8 mouse cellular contexts compared by ENCODE assay signal in genomic region chr14:62457420-62458181, GRCm38 (mm10). TPM values are rescaled to one million over a fixed set of nuclear protein-coding genes. Genes with fewer than 3 reads are reported as not detected.
DNase-seq lines count a peak whose midpoint lies in the region; ATAC-seq lines count a peak whose summit lies in the region.

No protein-coding gene starts in this region.

- WGBS in hindbrain, embryonic 11.5 days, result 18% methylated on average over 22 of the region's 22 CpGs

- no peaks in the 10 kb centered on the region for H3K36me3 ChIP-seq in hindbrain, embryonic 11.5 days (ENCODE audit: control insufficient read depth, insufficient read depth, low read length)

- H3K4me1 ChIP-seq in hindbrain, embryonic 11.5 days (replicated peaks; ENCODE audit: control insufficient read depth, insufficient read depth, low read length), result no peaks in the 10 kb centered on the region

- H3K4me2 ChIP-seq in hindbrain, embryonic 11.5 days (replicated peaks; ENCODE audit: low read depth, low read length), result no peak overlapping the region

- ATAC-seq in hindbrain, embryonic 11.5 days (ENCODE audit: low FRiP score), result peak; percentile 30; the same call in 1 of the 2 replicates

- H3K27me3 ChIP-seq in hindbrain, embryonic 11.5 days (ENCODE audit: control insufficient read depth, insufficient read depth, low read length), result no peaks in the 10 kb centered on the region

- H3K9me3 ChIP-seq in hindbrain, embryonic 11.5 days (ENCODE audit: control insufficient read depth, low read length), result no peaks in the 10 kb centered on the region

- H3K9ac ChIP-seq in hindbrain, embryonic 11.5 days (ENCODE audit: low read depth, low read length), result no peak overlapping the region

- peak; percentile 70 for DNase-seq in Muller cell, postnatal 12 days (ENCODE audit: inconsistent ontology term)
- peak; percentile 86 for DNase-seq in cerebellum, adult 8-10 months
- peak; percentile 71 to 88 for DNase-seq in frontal cortex, postnatal 10 days (ENCODE audit: low spot score in 2 of 2)
- peak; percentile 92 for DNase-seq in hindbrain, embryonic 11.5 days (ENCODE audit: low spot score)
- peak; percentile 66 for DNase-seq in layer of hippocampus, adult 9-10 months (ENCODE audit: low spot score)
- peak; percentile 92 for DNase-seq in lung, postnatal 10 days
- DNase-seq in ovary, postnatal 14 days (ENCODE audit: low spot score), result peak; percentile 83
- DNase-seq in thymus, postnatal 10 days (ENCODE audit: low spot score in 2 of 2), result peak; percentile 74 to 89

- no peak overlapping the region for H3K4me3 ChIP-seq in hindbrain, embryonic 11.5 days (ENCODE audit: low read depth, low read length)

- no peak overlapping the region for H3K27ac ChIP-seq in hindbrain, embryonic 11.5 days (ENCODE audit: low read depth, low read length)

RNA-seq across cellular contexts. Expression of gene Gucy1b2, which starts 1.5 kb away (rescaled TPM):
- 0.14 and 0.18 TPM in 2 replicates for polyA plus RNA-seq in hindbrain, embryonic 11.5 days (2014; fragmentation: Nextera tagmentation; extraction: Ambion mirVana)
